Mouse (Mus musculus): ENCODE measurements around the gene Ifna16. TPM values are rescaled to one million over a fixed set of nuclear protein-coding genes. Genes with fewer than 3 reads are reported as not detected.

The Ifna16 gene
- not detected in 4 replicates for total RNA-seq (2023; ENCODE audit: inconsistent age)

DNA sequence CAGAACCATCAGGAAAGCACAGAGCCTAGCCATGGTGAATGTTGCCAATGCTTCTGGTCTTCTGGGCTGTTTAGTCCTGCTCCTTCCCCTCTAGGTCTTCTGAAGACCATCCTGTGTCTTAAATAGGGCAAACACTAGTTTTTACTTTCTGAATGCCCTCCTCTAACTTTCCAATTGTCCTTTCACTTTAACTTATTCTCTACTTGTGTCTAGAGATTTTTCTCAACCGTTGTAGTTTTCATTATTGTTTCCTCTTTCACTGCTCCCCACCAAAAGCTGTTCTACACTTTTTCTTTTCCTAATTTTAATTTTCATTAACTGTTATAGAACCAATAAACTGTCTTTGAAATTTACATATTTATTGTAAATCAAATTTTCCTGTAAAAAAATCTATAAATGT lies at the start of gene Ifna16:
Gene Ifna16 (minus strand): TSS at position 101 of the 400 bp plus-strand sequence.

DNA sequence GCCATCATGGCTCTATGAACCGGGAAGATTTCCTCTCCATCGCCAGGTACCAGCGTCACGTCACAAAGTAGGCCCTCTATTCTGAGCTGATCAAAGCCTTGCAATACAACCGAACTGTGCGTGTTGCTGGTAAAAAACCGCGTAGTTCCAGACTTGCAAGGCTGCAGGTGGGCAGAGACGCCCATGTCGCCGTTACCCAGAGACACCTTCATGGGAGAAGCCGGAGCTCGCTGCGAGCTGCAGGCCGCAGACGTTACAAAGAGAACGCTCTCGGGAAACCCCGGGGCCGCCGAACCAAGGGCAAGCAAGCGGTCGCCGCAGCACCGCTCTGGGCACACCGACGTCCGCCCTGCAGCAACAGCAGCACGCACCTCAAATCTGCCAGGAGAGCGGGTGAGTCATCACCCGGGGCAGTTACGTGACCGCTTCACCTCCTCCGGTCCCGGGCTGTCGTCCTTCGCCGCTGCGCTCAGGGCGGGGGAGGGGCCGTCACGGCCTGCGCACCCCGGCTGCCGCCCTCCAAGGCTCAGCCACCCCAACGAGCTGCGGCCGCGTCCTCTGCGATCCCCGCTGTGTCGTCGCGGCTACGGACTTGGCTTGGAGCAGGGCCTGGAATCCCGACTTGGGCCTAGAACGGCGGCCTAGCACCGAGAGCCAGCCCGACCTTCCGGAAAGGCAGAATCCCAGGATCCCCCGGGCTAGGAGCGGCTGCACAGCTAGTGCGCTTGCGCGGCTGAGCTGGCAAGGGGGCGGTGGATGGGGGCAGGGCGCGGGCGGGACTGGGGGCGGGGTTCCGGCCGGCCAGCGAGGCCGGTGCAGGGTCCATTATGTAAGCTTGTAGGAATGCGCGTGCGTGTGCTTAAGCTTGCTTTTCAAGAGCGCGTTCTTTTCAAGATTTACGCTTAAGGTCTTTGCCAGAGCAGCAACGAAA lies 45.3 kb upstream of the Ifna16 start, which contains the start of the genes Gm26566 and Klhl9:
Gene Gm26566 (plus strand): TSS at position 15 of the 931 bp plus-strand sequence.
Gene Klhl9 (minus strand): TSS at position 675 of the 931 bp plus-strand sequence.

DNA sequence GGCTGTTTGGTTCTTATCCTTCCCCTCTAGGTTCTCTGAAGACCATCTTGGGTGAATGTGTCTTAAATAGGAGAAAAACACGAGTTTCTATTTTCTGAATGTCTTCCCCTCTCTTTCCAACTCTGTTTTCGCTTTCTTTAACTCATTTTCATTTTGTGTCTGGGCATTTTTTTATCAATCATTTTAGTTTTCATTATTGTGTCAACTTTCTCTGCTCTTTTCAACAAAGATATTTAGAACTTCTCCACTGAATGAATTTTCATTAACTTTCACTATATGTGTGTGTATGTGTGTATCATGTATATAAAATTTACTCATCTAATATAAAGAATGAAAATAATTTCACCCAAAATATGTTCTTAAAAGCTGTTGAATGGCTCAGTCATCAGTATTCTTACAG lies 14.5 kb upstream of the Ifna16 start, which contains the start of gene Ifnab:
Gene Ifnab (minus strand): TSS at position 101 of the 400 bp plus-strand sequence.

DNA sequence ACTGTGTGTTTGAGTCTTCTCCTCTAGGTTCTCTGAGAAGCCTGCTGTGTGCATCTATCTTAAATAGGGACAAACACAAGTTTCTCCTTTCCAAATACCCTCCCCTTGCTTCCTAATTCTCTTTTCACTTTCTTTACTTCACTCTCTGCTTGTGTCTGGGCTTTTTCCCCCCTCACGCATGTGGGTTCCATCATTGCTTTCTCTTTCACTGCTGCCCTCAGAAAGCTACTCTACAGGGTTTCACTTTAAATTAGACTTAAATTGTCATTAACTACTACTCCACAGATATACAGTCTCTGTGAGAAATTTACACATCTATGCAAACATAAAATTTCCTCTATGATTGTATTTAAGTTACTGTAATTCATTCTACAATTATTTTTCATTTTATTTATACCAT lies 7.1 kb upstream of the Ifna16 start, which contains the start of gene Ifna2:
Gene Ifna2 (minus strand): TSS at position 101 of the 400 bp plus-strand sequence.

DNA sequence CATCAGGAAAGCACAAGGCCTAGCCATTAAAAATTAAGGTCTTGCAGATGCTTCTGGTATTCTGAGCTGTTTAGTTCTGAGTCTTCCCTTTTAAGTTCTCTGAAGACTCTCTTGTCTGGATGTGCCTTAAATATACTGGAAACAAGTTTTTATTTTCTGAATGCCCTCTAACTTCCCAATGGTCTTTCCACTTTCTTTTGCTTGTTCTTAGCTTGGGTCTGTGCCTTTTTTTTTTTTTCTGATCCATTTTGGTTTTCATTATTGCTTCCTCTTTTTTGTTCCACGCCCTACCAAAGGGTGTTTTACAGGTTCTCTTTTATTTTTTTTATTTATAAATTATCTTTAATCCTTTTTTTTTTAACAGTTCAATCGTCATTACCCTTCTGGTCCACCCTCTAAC lies 32.4 kb downstream of the Ifna16 start, which contains the start of gene Ifna13:
Gene Ifna13 (minus strand): TSS at position 101 of the 400 bp plus-strand sequence.

DNA sequence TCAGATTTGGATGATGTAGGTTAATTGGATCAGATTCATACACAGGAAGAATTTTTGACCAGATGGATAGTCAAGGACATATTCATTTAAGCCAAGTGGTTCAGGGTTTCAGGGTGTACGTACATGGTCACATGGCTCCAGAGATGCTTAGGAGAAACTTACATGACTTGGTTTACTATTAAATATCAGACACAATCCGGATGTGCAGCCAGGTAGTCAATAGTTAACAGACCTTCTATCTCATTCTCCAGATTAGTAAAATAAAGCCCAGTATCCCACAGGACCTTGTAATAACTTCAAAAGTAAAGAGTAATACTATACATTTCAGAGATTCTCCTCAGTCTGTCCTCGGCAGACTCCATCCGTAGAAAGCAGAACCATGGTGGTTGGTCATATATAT lies 42.4 kb downstream of the Ifna16 start, which contains the start of gene C87499:
Gene C87499 (minus strand): TSS at position 101 of the 400 bp plus-strand sequence.

Other genes with a start within 250 kb of the Ifna16 start
- gene Hacd4, start 238.0 kb downstream of the Ifna16 start, total RNA-seq (2023; ENCODE audit: inconsistent age) = 0.15 to 0.54 TPM (median 0.26 TPM) in 4 replicates
- not detected in 4 replicates for gene Ifnb1, start 154.2 kb downstream of the Ifna16 start, total RNA-seq (2023; ENCODE audit: inconsistent age)
- gene Ifna15, start 118.7 kb downstream of the Ifna16 start, total RNA-seq (2023; ENCODE audit: inconsistent age) = not detected in 4 replicates
- not detected in 4 replicates for gene Ifna14, start 105.1 kb downstream of the Ifna16 start, total RNA-seq (2023; ENCODE audit: inconsistent age)
- gene Ifna9, start 84.5 kb downstream of the Ifna16 start, total RNA-seq (2023; ENCODE audit: inconsistent age) = not detected in 4 replicates
- gene Ifna12, start 73.5 kb downstream of the Ifna16 start, total RNA-seq (2023; ENCODE audit: inconsistent age) = not detected in 4 replicates
- not detected in 4 replicates for gene C87499, start 42.5 kb downstream of the Ifna16 start, total RNA-seq (2023; ENCODE audit: inconsistent age)
- gene Ifna13, start 32.5 kb downstream of the Ifna16 start, total RNA-seq (2023; ENCODE audit: inconsistent age) = not detected in 4 replicates
- gene Ifna2, start 7.0 kb upstream of the Ifna16 start, total RNA-seq (2023; ENCODE audit: inconsistent age) = not detected in 4 replicates
- not detected in 4 replicates for gene Ifnab, start 14.4 kb upstream of the Ifna16 start, total RNA-seq (2023; ENCODE audit: inconsistent age)
- gene Gm26566, start 44.9 kb upstream of the Ifna16 start, total RNA-seq (2023; ENCODE audit: inconsistent age) = not detected in 4 replicates
- gene Klhl9, start 45.5 kb upstream of the Ifna16 start, total RNA-seq (2023; ENCODE audit: inconsistent age) = 16.1 to 18.8 TPM (median 16.6 TPM) in 4 replicates
- gene Gm13271, start 77.9 kb upstream of the Ifna16 start, total RNA-seq (2023; ENCODE audit: inconsistent age) = not detected in 4 replicates
- gene Gm13283, start 83.2 kb upstream of the Ifna16 start, total RNA-seq (2023; ENCODE audit: inconsistent age) = not detected in 4 replicates
- not detected in 4 replicates for gene Gm13290, start 96.9 kb upstream of the Ifna16 start, total RNA-seq (2023; ENCODE audit: inconsistent age)
- gene Gm13289, start 100.0 kb upstream of the Ifna16 start, total RNA-seq (2023; ENCODE audit: inconsistent age) = not detected in 4 replicates
- gene Gm13272, start 102.9 kb upstream of the Ifna16 start, total RNA-seq (2023; ENCODE audit: inconsistent age) = not detected in 4 replicates
- not detected in 4 replicates for gene Ifnz, start 105.2 kb upstream of the Ifna16 start, total RNA-seq (2023; ENCODE audit: inconsistent age)
- gene Gm13276, start 108.8 kb upstream of the Ifna16 start, total RNA-seq (2023; ENCODE audit: inconsistent age) = not detected in 4 replicates
- not detected in 4 replicates for gene Gm13277, start 111.7 kb upstream of the Ifna16 start, total RNA-seq (2023; ENCODE audit: inconsistent age)
- not detected in 4 replicates for gene Gm13278, start 114.6 kb upstream of the Ifna16 start, total RNA-seq (2023; ENCODE audit: inconsistent age)
- not detected in 4 replicates for gene Gm13275, start 117.6 kb upstream of the Ifna16 start, total RNA-seq (2023; ENCODE audit: inconsistent age)
- not detected in 4 replicates for gene Gm13279, start 120.5 kb upstream of the Ifna16 start, total RNA-seq (2023; ENCODE audit: inconsistent age)
- gene Gm13285, start 122.7 kb upstream of the Ifna16 start, total RNA-seq (2023; ENCODE audit: inconsistent age) = 0.36 TPM in 1 of 4 replicates, not detected in the others
- not detected in 4 replicates for gene Gm13287, start 126.3 kb upstream of the Ifna16 start, total RNA-seq (2023; ENCODE audit: inconsistent age)
- gene Gm13288, start 128.6 kb upstream of the Ifna16 start, total RNA-seq (2023; ENCODE audit: inconsistent age) = not detected in 4 replicates
- not detected in 4 replicates for gene Ifna7, start 139.3 kb upstream of the Ifna16 start, total RNA-seq (2023; ENCODE audit: inconsistent age)
- gene Ifna11, start 143.0 kb upstream of the Ifna16 start, total RNA-seq (2023; ENCODE audit: inconsistent age) = not detected in 4 replicates
- not detected in 4 replicates for gene Ifna6, start 150.5 kb upstream of the Ifna16 start, total RNA-seq (2023; ENCODE audit: inconsistent age)
- not detected in 4 replicates for gene Ifna5, start 158.6 kb upstream of the Ifna16 start, total RNA-seq (2023; ENCODE audit: inconsistent age)
- gene Ifna4, start 164.9 kb upstream of the Ifna16 start, total RNA-seq (2023; ENCODE audit: inconsistent age) = not detected in 4 replicates
- not detected in 4 replicates for gene Ifna1, start 173.2 kb upstream of the Ifna16 start, total RNA-seq (2023; ENCODE audit: inconsistent age)
- gene Ifne, start 203.3 kb upstream of the Ifna16 start, total RNA-seq (2023; ENCODE audit: inconsistent age) = not detected in 4 replicates